Mouse (Mus musculus) cerebellum, adult 11-12 months (tissue): ENCODE results near the gene Rdh13.
A peak's percentile ranks its signal among the peaks of the same experiment; 100 is the strongest.
"Not testable (repeated sequence)": the region's sequence is repeated elsewhere in the genome, so short reads cannot be mapped to it uniquely, and the experiment has no call there.

Source experiments
- DNase-seq: peaks from one replicate; pipeline ENCODE4 v3.0.0; 2022

Gene Rdh13

DNA sequence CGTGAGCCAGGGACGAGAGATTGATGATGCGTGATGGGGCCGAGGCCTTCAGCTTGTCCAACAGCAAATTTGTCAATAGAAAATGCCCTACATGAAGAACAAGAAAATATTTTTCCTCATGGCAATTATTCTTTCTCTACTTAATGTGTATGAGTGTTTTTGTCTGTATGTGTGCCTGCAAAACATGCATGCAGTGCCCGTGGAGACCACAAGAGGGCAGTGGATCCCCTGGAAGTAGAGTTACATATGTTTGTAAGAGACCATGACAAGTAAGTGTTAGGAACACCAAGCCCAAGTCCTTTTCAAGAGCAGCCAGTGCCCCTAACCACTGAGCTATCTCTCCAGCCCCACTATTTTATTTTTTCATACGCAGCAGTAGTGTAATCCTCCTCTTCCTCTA, 13.9 kb downstream of the Rdh13 start:
- DNase-seq = no peak

DNA sequence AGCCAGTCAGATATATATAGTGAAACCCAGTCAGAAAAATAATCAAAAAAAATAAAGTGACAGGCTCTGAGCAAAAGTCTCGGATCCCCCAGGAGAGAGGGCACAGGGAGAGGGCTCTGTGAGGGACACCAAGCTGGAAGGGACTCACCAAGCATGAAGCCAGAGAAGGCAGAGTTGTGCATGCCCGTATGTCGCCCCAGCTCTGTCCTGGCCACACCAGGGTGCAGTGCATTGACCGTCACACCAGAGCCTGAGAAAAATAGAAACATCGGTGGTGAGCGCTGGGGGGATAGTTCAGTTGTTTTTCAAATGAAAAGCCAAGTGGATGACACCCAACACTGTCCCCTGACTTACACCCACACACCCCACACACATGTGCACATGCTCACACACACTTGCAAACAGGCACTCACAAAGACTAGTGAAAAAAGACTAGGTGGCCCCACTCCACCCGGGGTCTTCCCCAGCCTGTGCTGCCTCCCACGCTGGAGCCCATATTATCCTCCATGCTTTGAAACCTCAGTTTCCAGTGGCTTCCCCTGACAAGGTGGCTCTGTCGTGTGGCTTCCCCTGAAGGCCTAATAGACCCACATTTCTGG, 15.1 kb downstream of the Rdh13 start:
- no peak for DNase-seq

DNA sequence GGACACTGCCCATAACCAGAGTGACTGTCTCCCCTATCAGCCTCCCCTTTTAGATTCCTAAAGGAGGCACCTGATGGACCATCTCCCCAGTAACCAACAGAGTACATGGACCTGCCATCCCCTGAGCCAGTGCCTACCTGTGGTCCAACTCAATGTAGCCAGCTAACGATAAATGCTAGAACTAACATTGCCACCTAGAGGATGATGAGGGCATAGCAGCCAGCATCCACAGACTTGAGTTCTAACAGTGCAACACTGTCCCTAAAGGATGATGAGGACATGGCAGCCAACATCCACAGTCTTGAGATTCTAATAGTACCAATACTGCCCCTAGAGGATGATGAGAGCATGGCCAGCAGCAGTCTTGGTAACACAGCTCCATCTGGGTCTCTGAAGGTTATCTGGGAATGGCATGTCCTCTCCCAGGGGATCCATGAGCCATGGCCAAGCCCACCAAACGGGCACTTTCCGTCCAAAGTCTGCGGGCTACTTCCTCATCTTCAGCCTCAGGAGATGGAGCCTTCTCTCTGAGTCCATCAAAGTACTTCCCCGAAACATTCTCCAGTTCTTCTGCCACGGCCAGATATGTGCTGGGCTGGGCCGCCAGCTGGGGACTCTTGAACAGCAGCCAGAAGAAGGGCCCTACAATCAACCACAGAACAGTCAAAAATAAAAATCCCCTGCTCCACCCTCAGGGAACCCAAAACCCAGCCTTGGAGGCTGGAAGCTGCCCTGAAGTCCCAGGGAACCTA, 18.1 kb downstream of the Rdh13 start:
- peak; percentile 85 for DNase-seq

DNA sequence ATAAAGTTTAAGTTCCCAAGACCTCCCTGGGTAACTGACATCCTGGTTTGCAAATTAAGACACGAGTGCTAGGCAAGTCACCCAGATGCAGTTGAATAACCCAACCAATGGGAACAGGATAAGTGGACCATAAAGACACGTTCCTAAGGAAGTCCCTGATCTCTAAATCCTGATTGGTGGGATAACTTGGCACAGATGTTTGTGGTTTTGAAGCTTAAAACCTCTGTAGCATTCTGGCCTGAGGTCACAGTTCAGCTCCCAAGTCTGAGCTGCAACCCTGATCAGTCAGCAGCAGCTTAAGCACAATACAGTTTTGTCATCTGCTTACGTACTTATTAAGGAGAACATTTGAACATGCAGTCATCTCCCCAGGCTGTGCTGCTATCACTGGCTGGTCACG, 25.2 kb downstream of the Rdh13 start:
- DNase-seq = no peak

DNA sequence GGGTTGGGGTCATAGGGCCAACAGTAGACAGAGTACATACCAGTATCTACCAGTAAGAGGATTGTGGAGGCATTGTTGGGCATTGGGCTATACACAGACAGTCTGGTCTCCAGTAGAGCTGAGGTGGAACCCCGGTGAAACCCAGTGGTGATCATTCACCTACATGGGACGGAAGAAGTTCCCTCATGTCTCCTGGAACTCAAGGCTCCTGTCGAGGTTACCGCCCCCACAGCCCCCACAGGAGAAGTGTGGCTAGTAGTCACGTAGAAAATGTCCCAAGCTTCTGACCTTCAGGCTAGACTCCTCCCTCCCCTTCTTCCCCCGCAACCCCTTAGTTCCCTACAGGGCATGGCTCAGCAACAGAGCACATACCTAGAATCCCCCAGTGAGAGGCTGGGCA, 25.8 kb downstream of the Rdh13 start:
- no peak for DNase-seq

DNA sequence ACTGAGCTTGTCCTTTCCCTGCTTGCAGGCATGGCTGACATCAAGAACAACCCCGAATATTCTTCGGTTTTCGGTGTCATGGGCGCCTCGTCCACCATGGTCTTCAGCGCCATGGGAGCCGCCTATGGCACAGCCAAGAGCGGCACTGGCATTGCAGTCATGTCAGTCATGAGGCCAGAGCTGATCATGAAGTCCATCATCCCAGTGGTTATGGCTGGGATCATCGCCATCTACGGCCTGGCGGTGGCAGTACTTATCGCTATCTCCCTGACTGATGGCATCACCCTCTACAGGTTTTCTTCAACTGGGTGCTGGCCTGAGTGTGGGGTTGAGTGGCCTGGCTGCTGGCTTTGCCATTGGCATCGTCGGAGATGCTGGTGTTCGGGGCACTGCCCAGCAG, 33.0 kb downstream of the Rdh13 start:
- DNase-seq = not testable (repeated sequence)

DNA sequence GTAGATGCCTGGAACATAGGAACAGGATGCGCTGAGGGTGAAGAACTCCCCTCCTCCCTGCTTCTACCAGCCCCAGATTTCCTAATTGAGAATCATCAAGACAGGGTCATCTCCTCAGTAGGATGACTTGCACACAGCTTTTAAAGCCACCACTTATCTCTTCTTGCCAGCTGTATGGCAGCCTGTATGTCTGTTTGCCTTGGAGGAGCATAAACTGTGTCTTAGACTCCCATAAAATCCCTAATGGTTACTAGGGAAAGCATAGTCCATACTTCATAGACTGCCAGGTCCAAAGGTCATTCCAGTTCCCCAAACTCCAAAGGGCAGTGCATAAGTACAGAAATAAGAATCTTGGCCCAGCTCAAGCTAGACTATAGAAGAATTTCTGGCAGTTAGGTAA, 47.7 kb downstream of the Rdh13 start, which contains the start of gene Gp6:
Gene Gp6 (minus strand): TSS at position 15 of the 400 bp plus-strand sequence.
- no peak for DNase-seq
